Mouse (Mus musculus) heart, adult 2 months (tissue): ENCODE results near the gene Colgalt2. TPM values are rescaled to one million over a fixed set of nuclear protein-coding genes. Genes with fewer than 3 reads are reported as not detected.

Experiments
- DNase-seq, 2 experiments: peaks; one replicate each; pipeline ENCODE4 v3.0.0; 2021
- H3K27ac ChIP-seq: fragments of 200-600 bp; 2 replicates; pipeline ENCODE4 v1.8.1; 2022
- H3K27me3 ChIP-seq: fragments of 200-500 bp; 2 replicates; pipeline ENCODE4 v1.6.1; 2012; ENCODE audit warnings: mild to moderate bottlenecking, low read length, inconsistent platforms, mixed read lengths; ENCODE audit not compliant: control insufficient read depth, insufficient read depth
- H3K36me3 ChIP-seq: fragments of 200-500 bp; 2 replicates; pipeline ENCODE4 v1.6.1; 2012; ENCODE audit warnings: low read length, inconsistent platforms; ENCODE audit not compliant: control insufficient read depth, insufficient read depth
- H3K4me1 ChIP-seq: fragments of 200-500 bp; 2 replicates; pipeline ENCODE4 v1.6.1; 2011; ENCODE audit warnings: low read length; ENCODE audit not compliant: control insufficient read depth, insufficient read depth
- H3K4me3 ChIP-seq: fragments of 200-600 bp; 2 replicates; pipeline ENCODE4 v1.8.1; 2022
- H3K79me2 ChIP-seq: fragments of 200-500 bp; replicated peaks from 2 replicates; pipeline ENCODE4 v1.6.1; 2012; ENCODE audit warnings: mild to moderate bottlenecking, inconsistent platforms, low read length, moderate library complexity, mixed read lengths; ENCODE audit not compliant: control insufficient read depth, insufficient read depth
- H3K9ac ChIP-seq: fragments of 200-500 bp; 2 replicates; pipeline ENCODE4 v1.6.1; 2012; ENCODE audit warnings: low read depth, mild to moderate bottlenecking, control low read depth, inconsistent platforms, low read length, mixed read lengths
- CTCF ChIP-seq: fragments of 200-600 bp; IDR thresholded peaks from 2 replicates; pipeline ENCODE4 v1.8.1; 2022; ENCODE audit warnings: antibody characterized with exemption, mild to moderate bottlenecking, moderate library complexity
- EP300 ChIP-seq: fragments of 200-500 bp; IDR thresholded peaks from 2 replicates; pipeline ENCODE4 v1.6.1; 2011; ENCODE audit warnings: low read depth, low read length, control low read depth; ENCODE audit not compliant: insufficient read depth
- POLR2A ChIP-seq: fragments of 200-500 bp; IDR thresholded peaks from 2 replicates; pipeline ENCODE4 v1.6.1; 2011; ENCODE audit warnings: mild to moderate bottlenecking, low read depth, low read length, control low read depth; ENCODE audit not compliant: insufficient read depth
- WGBS: fragments of 180-500 bp; shearing (Covaris S2); methylation state at CpG from one replicate; pipeline ENCODE4 v1.1.7; 2018; 5-methylcytosine and 5-hydroxymethylcytosine counted together
- intact Hi-C: fragments of 180-260 bp; cut with DNase I; formaldehyde crosslinking; loops from one replicate; pipeline ENCODE4 v1.15.1; 2025
- polyA plus RNA-seq: library from polyadenylated mRNA; depleted of rRNA; stranded (reverse); fragments of >200 nt; gene quantifications from 2 replicates; pipeline ENCODE4 v1.2.3, GENCODE M21; 2012
- total RNA-seq, 2 experiments: library from RNA; stranded (reverse); gene quantifications; 2 replicates each; pipeline ENCODE4 v1.2.3; 2021

Gene Colgalt2
- total and polyA plus RNA-seq, 3 experiments: 3.3 to 5.3 (median 4.1) TPM

- WGBS: 70% methylated on average over 22 of the region's 22 CpGs
- Histone ChIP-seq H3K4me1 (peaks cover 23% of the 10 kb centered on the region), H3K27me3 (no peaks in the 10 kb centered on the region), H3K4me3 (no peak overlapping the region), H3K9ac (no peak overlapping the region), H3K79me2 (no peaks in the 10 kb centered on the region), H3K36me3 (peaks cover 34% of the 10 kb centered on the region), H3K27ac (no peak overlapping the region)
- DNase-seq: no peak
- intact Hi-C loops: loop anchor here (2.0 to 5.0 kb wide), 2 partner anchors 101 to 383 kb away; no protein-coding TSS in a partner anchor
- TF ChIP-seq CTCF (no peak), POLR2A (no peak), EP300 (no peak)
Measured at GRCm38 (mm10) chr1:152524098-152524892, 124.7 kb downstream of the Colgalt2 start.

- peaks cover 24% of the 10 kb centered on the region for H3K4me1 ChIP-seq
- intact Hi-C loops: loop anchor here (1.0 to 5.0 kb wide), 5 partner anchors 100 to 382 kb away; no protein-coding TSS in a partner anchor
- H3K9ac ChIP-seq: peak overlapping the region; percentile 33
- TF ChIP-seq EP300 (peak; percentile 88), POLR2A (no peak), CTCF (peak; percentile 79)
- no peak overlapping the region for H3K4me3 ChIP-seq
- H3K79me2 ChIP-seq: no peaks in the 10 kb centered on the region
- H3K36me3 ChIP-seq: peaks cover 35% of the 10 kb centered on the region
- H3K27ac ChIP-seq: peak overlapping the region; percentile 71
- no peaks in the 10 kb centered on the region for H3K27me3 ChIP-seq
- WGBS: 8% methylated on average over 6 of the region's 6 CpGs
- peak; percentile 70 to 73 for DNase-seq
Measured at GRCm38 (mm10) chr1:152524987-152525648, 125.5 kb downstream of the Colgalt2 start.

GRCm38 (mm10) chr1:152526154-152526553 lies 126.5 kb downstream of the Colgalt2 start:
- peak overlapping the region; percentile 66; the same call in 1 of the 2 replicates for H3K9ac ChIP-seq
- 31% methylated on average over 9 of the region's 9 CpGs for WGBS
- H3K27me3 ChIP-seq: no peaks in the 10 kb centered on the region
- H3K4me3 ChIP-seq: no peak overlapping the region
- peaks cover 44% of the 10 kb centered on the region for H3K36me3 ChIP-seq
- peaks cover 24% of the 10 kb centered on the region for H3K4me1 ChIP-seq
- intact Hi-C loops: no loop called here
- H3K27ac ChIP-seq: peak overlapping the region; percentile 71
- H3K79me2 ChIP-seq: no peaks in the 10 kb centered on the region
- DNase-seq: peak in 1 of 2 experiments; percentile 44
- 0 out of 2 replicates have a peak, but pooled peaks have one; percentile 32 for TF ChIP-seq POLR2A
- TF ChIP-seq EP300: 0 out of 2 replicates have a peak, but pooled peaks have one; percentile 51
- no peak for TF ChIP-seq CTCF

GRCm38 (mm10) chr1:152528214-152528613 lies 128.6 kb downstream of the Colgalt2 start:
- peaks cover 30% of the 10 kb centered on the region for H3K4me1 ChIP-seq
- no peak overlapping the region for H3K9ac ChIP-seq
- 19% methylated on average over 6 of the region's 6 CpGs for WGBS
- no peaks in the 10 kb centered on the region for H3K79me2 ChIP-seq
- H3K36me3 ChIP-seq: peaks cover 48% of the 10 kb centered on the region
- peak in 1 of 2 experiments; percentile 47 for DNase-seq
- no peaks in the 10 kb centered on the region for H3K27me3 ChIP-seq
- peak overlapping the region; percentile 71 for H3K27ac ChIP-seq
- intact Hi-C loops: no loop called here
- TF ChIP-seq POLR2A: 0 out of 2 replicates have a peak, but pooled peaks have one; percentile 18
- no peak for TF ChIP-seq CTCF
- TF ChIP-seq EP300: 0 out of 2 replicates have a peak, but pooled peaks have one; percentile 6
- H3K4me3 ChIP-seq: no peak overlapping the region

GRCm38 (mm10) chr1:152528778-152529177 lies 129.1 kb downstream of the Colgalt2 start:
- Histone ChIP-seq H3K36me3 (peaks cover 49% of the 10 kb centered on the region), H3K27me3 (no peaks in the 10 kb centered on the region), H3K27ac (peak overlapping the region; percentile 71), H3K4me3 (no peak overlapping the region), H3K9ac (no peak overlapping the region), H3K4me1 (peaks cover 28% of the 10 kb centered on the region), H3K79me2 (no peaks in the 10 kb centered on the region)
- no peak for TF ChIP-seq POLR2A
- no peak for TF ChIP-seq CTCF
- TF ChIP-seq EP300: no peak
- intact Hi-C loops: no loop called here
- WGBS: 42% methylated on average over 3 of the region's 3 CpGs
- DNase-seq: no peak

- H3K27ac ChIP-seq: peak overlapping the region; percentile 64
- H3K4me1 ChIP-seq: peaks cover 21% of the 10 kb centered on the region
- no peak overlapping the region for H3K4me3 ChIP-seq
- no peaks in the 10 kb centered on the region for H3K27me3 ChIP-seq
- no peaks in the 10 kb centered on the region for H3K79me2 ChIP-seq
- peak; percentile 62 for TF ChIP-seq CTCF
- TF ChIP-seq POLR2A: no peak
- 21% methylated on average over 15 of the region's 15 CpGs for WGBS
- intact Hi-C loops: no loop called here
- H3K36me3 ChIP-seq: peaks cover 40% of the 10 kb centered on the region
- DNase-seq: peak in 1 of 2 experiments; percentile 50
- H3K9ac ChIP-seq: peak overlapping the region; percentile 2; the same call in 1 of the 2 replicates
Measured at GRCm38 (mm10) chr1:152531498-152531897, 131.9 kb downstream of the Colgalt2 start.
